Mouse (Mus musculus): ENCODE results near the gene Akr1a1.
A peak's percentile ranks its signal among the peaks of the same experiment; 100 is the strongest.

Akr1a1 gene

GRCm38 (mm10) chr4:116659474-116659873 lies 8.0 kb upstream of the Akr1a1 start:
- DNase-seq (ENCODE audit: low spot score): no peak

GRCm38 (mm10) chr4:116657971-116658370 lies 6.5 kb upstream of the Akr1a1 start:
- DNase-seq (ENCODE audit: low spot score): no peak

- no peak for DNase-seq (ENCODE audit: low spot score)
These were observed 4.2 kb upstream of the Akr1a1 start for GRCm38 (mm10) chr4:116655658-116656057.

- DNase-seq (ENCODE audit: low spot score): no peak
These were observed 3.6 kb upstream of the Akr1a1 start for GRCm38 (mm10) chr4:116655100-116655499.

- DNase-seq (ENCODE audit: low spot score): no peak
These were observed 1.7 kb upstream of the Akr1a1 start for GRCm38 (mm10) chr4:116653228-116653627.

- no peak for DNase-seq (ENCODE audit: low spot score)
These were observed 286 bp upstream of the Akr1a1 start for GRCm38 (mm10) chr4:116651797-116652135.

GRCm38 (mm10) chr4:116650365-116650764 lies 1.1 kb downstream of the Akr1a1 start:
- no peak for DNase-seq (ENCODE audit: low spot score)

- DNase-seq (ENCODE audit: low spot score): no peak
These were observed 2.1 kb downstream of the Akr1a1 start for GRCm38 (mm10) chr4:116649411-116649810.

GRCm38 (mm10) chr4:116645624-116646023 lies 5.9 kb downstream of the Akr1a1 start:
- DNase-seq (ENCODE audit: low spot score): no peak

GRCm38 (mm10) chr4:116644326-116644725 lies 7.2 kb downstream of the Akr1a1 start:
- DNase-seq (ENCODE audit: low spot score): no peak

- no peak for DNase-seq (ENCODE audit: low spot score)
These were observed 9.4 kb downstream of the Akr1a1 start for GRCm38 (mm10) chr4:116642071-116642470.

- no peak for DNase-seq (ENCODE audit: low spot score)
These were observed 12.7 kb downstream of the Akr1a1 start for GRCm38 (mm10) chr4:116638821-116639220.

- no peak for DNase-seq (ENCODE audit: low spot score)
These were observed 16.3 kb downstream of the Akr1a1 start for GRCm38 (mm10) chr4:116635197-116635596.

GRCm38 (mm10) chr4:116627722-116628662 lies 23.5 kb downstream of the Akr1a1 start, which contains the start of gene Nasp:
Nasp (minus strand) TSS chr4:116627941.
- peak; percentile 68 for DNase-seq (ENCODE audit: low spot score)

- peak; percentile 88 for DNase-seq (ENCODE audit: low spot score)
These were observed 24.1 kb downstream of the Akr1a1 start for GRCm38 (mm10) chr4:116627359-116627716.

GRCm38 (mm10) chr4:116626658-116627358 lies 24.7 kb downstream of the Akr1a1 start:
- peak; percentile 71 for DNase-seq (ENCODE audit: low spot score)

GRCm38 (mm10) chr4:116624831-116625230 lies 26.6 kb downstream of the Akr1a1 start:
- no peak for DNase-seq (ENCODE audit: low spot score)

GRCm38 (mm10) chr4:116615237-116615636 lies 36.2 kb downstream of the Akr1a1 start:
- DNase-seq (ENCODE audit: low spot score): no peak

- DNase-seq (ENCODE audit: low spot score): no peak
These were observed 38.9 kb downstream of the Akr1a1 start for GRCm38 (mm10) chr4:116612621-116613020.

GRCm38 (mm10) chr4:116596978-116597881 lies 54.2 kb downstream of the Akr1a1 start:
- DNase-seq (ENCODE audit: low spot score): peak; percentile 75

GRCm38 (mm10) chr4:116596379-116596778 lies 55.1 kb downstream of the Akr1a1 start, which contains the start of gene Ccdc17:
Ccdc17 (plus strand) TSS chr4:116596654.
- no peak for DNase-seq (ENCODE audit: low spot score)

- DNase-seq (ENCODE audit: low spot score): no peak
These were observed 55.7 kb downstream of the Akr1a1 start for GRCm38 (mm10) chr4:116595793-116596192.

Measured in spleen, adult 12 weeks (tissue).